Mouse (Mus musculus): ENCODE results near the gene Spint2. TPM values are rescaled to one million over a fixed set of nuclear protein-coding genes. Genes with fewer than 3 reads are reported as not detected.
A peak's percentile ranks its signal among the peaks of the same experiment; 100 is the strongest.

The Spint2 gene
- polyA plus RNA-seq, 1 experiment, result 3.9 TPM

GRCm38 (mm10) chr7:29276715-29277114 lies 5.0 kb downstream of the Spint2 start:
- Histone ChIP-seq H3K27ac (replicated peaks; ENCODE audit: low read depth, low read length) (peak overlapping the region; percentile 56; the same call in 1 of the 2 replicates), H3K4me1 (ENCODE audit: control insufficient read depth, insufficient read depth, insufficient read length, low read length) (no peaks in the 10 kb centered on the region; the same call in 1 of the 2 replicates), H3K4me3 (ENCODE audit: insufficient read depth, low read depth, low read length) (no peak overlapping the region)

GRCm38 (mm10) chr7:29271687-29272465 lies 9.8 kb downstream of the Spint2 start:
- no peaks in the 10 kb centered on the region; the same call in 1 of the 2 replicates for H3K4me1 ChIP-seq (ENCODE audit: control insufficient read depth, insufficient read depth, insufficient read length, low read length)
- H3K4me3 ChIP-seq (ENCODE audit: insufficient read depth, low read depth, low read length), result no peak overlapping the region
- no peak overlapping the region for H3K27ac ChIP-seq (replicated peaks; ENCODE audit: low read depth, low read length)

GRCm38 (mm10) chr7:29270445-29270844 lies 11.3 kb downstream of the Spint2 start:
- no peak overlapping the region for H3K4me3 ChIP-seq (ENCODE audit: insufficient read depth, low read depth, low read length)

GRCm38 (mm10) chr7:29266931-29267330 lies 14.8 kb downstream of the Spint2 start:
- no peak overlapping the region for H3K4me3 ChIP-seq (ENCODE audit: insufficient read depth, low read depth, low read length)
- no peak overlapping the region for H3K27ac ChIP-seq (replicated peaks; ENCODE audit: low read depth, low read length)
- H3K4me1 ChIP-seq (ENCODE audit: control insufficient read depth, insufficient read depth, insufficient read length, low read length), result no peaks in the 10 kb centered on the region; the same call in 1 of the 2 replicates

More at GRCm38 (mm10) chr7:29270445-29270844, 11.3 kb downstream of the Spint2 start:
- Histone ChIP-seq H3K4me1 (ENCODE audit: control insufficient read depth, insufficient read depth, insufficient read length, low read length) (no peaks in the 10 kb centered on the region; the same call in 1 of the 2 replicates), H3K27ac (replicated peaks; ENCODE audit: low read depth, low read length) (no peak overlapping the region)

DNA sequence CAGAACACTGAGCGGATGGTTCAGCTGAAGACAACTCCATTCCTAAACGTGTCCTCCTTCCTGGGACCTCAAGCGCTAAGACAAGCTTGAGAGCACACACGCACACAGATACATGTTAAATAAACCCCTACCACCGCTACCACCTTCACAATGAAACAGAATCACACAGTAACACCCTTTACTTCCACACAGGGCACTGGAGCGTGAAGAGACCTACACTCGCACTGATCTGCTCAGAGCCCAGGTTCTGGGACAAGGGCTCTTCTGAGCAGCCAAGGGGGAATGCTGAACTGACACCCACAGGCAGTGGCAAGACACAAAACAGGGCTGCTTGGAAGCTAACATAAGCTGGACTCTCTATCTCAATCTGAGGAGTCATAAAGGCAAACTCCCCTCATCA lies 16.1 kb downstream of the Spint2 start:
- Histone ChIP-seq H3K4me3 (ENCODE audit: insufficient read depth, low read depth, low read length) (no peak overlapping the region), H3K27ac (replicated peaks; ENCODE audit: low read depth, low read length) (no peak overlapping the region), H3K4me1 (ENCODE audit: control insufficient read depth, insufficient read depth, insufficient read length, low read length) (no peaks in the 10 kb centered on the region)

DNA sequence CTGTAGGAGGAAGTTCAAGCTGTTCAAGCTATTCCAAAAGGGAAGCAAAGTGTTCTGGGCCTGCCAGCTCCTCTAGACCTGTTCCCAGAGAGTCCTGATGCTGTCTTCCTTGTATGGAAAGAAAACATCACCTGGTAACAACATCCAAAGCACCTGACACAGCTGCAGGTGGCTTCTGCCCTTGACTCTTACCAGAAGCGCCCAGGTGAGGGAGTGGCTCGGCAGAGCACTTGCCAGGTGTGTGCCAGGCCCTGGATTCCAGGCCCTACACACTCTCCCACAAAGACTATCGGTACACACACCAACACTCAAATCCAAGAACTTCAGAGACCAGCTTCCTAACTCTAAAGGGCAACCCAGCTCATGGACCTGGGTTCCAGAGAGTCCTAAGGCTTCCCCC lies 17.9 kb downstream of the Spint2 start:
- Histone ChIP-seq H3K4me1 (ENCODE audit: control insufficient read depth, insufficient read depth, insufficient read length, low read length) (no peaks in the 10 kb centered on the region), H3K4me3 (ENCODE audit: insufficient read depth, low read depth, low read length) (no peak overlapping the region), H3K27ac (replicated peaks; ENCODE audit: low read depth, low read length) (no peak overlapping the region)

- no peak overlapping the region for H3K27ac ChIP-seq (replicated peaks; ENCODE audit: low read depth, low read length)
- no peaks in the 10 kb centered on the region for H3K4me1 ChIP-seq (ENCODE audit: control insufficient read depth, insufficient read depth, insufficient read length, low read length)
- H3K4me3 ChIP-seq (ENCODE audit: insufficient read depth, low read depth, low read length), result no peak overlapping the region
These were observed 19.6 kb downstream of the Spint2 start for GRCm38 (mm10) chr7:29262151-29262550.

DNA sequence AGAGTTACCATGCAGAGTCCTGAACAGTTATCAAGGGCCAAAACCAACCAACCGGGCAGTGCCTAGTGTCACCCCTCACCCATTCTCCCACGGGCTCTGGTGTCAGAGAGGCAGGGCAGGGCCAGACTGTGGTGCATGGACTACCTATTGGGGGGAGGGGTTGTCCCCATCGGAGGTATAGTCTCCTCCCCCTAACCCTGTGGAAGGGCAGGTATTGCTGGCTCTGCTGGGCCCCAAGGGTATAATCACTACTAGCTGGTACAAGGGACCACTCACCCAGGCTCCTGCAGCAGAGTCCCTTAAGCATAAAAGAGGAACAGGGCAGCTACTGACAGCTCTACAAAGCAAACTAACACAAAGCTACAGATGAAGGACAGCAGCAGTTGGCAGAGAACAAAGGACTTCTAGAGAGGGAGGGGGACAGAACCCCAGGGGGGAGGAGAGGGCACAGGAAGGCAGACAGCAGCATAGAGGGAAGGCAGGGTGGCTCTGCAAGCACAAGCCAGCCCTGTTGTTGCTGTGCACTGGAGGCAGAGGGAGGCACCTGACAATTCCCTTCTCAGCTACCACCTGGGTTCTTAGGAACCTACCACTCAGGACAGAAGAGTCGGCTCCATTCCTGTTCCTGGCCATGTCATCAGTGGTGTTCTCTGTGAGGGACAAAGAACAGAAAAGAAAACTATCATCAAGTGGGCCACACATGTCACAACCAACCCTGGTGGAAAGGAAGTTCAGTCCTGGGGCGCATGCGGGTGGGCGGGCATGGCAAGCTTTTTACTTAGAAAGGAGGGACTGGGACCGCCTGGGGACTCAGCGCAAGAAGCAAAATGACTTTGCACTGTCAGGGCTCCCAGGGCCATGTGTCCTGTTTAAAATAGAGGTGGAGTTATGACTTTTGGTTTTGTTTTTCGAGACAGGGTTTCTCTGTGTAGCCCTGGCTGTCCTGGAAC lies 21.7 kb downstream of the Spint2 start:
- H3K4me1 ChIP-seq (ENCODE audit: control insufficient read depth, insufficient read depth, insufficient read length, low read length), result no peaks in the 10 kb centered on the region
- no peak overlapping the region for H3K27ac ChIP-seq (replicated peaks; ENCODE audit: low read depth, low read length)
- no peak overlapping the region for H3K4me3 ChIP-seq (ENCODE audit: insufficient read depth, low read depth, low read length)

GRCm38 (mm10) chr7:29257368-29257767 lies 24.3 kb downstream of the Spint2 start:
- no peaks in the 10 kb centered on the region for H3K4me1 ChIP-seq (ENCODE audit: control insufficient read depth, insufficient read depth, insufficient read length, low read length)
- H3K4me3 ChIP-seq (ENCODE audit: insufficient read depth, low read depth, low read length), result no peak overlapping the region
- no peak overlapping the region for H3K27ac ChIP-seq (replicated peaks; ENCODE audit: low read depth, low read length)

DNA sequence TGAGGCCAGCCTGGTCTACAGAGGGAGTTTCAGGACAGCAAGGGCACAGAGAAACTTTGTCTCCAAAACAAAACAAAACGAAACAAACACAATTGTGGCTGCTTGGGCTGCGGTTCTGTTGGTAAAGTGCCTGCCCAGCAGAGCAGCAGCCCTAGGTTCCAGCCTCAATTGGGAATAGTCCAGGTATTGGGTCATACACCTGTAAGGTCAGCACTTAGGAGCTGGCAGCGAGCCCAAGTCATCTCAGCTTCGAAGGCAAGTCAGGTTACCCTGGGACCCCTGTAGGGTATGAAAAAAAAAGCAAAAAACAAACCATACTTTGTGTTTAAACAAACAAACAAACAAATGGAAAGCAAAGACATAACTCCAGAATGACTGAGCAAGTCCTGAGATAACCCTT lies 25.8 kb downstream of the Spint2 start:
- Histone ChIP-seq H3K4me1 (ENCODE audit: control insufficient read depth, insufficient read depth, insufficient read length, low read length) (no peaks in the 10 kb centered on the region), H3K27ac (replicated peaks; ENCODE audit: low read depth, low read length) (no peak overlapping the region), H3K4me3 (ENCODE audit: insufficient read depth, low read depth, low read length) (no peak overlapping the region)

DNA sequence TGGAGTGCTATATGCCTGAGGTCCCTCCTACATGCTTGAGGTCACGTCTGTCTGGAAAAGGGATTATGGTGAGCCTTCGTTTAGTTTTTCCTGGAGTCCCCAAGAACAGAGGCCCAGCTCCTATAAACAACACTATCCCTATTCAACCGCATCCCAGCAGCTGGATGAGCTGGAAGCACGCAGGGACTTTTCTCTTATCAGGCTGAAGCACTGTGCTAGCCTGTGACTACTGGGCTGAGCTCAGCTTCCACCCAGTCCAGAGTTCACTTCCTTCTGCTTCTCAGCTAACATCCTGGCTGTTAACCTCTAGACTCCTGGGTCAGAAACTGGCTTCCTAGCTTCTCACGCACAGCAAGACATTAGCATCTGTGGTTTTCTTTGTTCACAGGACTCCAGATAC lies 27.9 kb downstream of the Spint2 start:
- Histone ChIP-seq H3K4me1 (ENCODE audit: control insufficient read depth, insufficient read depth, insufficient read length, low read length) (no peaks in the 10 kb centered on the region), H3K27ac (replicated peaks; ENCODE audit: low read depth, low read length) (peak overlapping the region; percentile 70), H3K4me3 (ENCODE audit: insufficient read depth, low read depth, low read length) (no peak overlapping the region)

- no peak overlapping the region for H3K27ac ChIP-seq (replicated peaks; ENCODE audit: low read depth, low read length)
These were observed 30.5 kb downstream of the Spint2 start for GRCm38 (mm10) chr7:29251166-29251565.

DNA sequence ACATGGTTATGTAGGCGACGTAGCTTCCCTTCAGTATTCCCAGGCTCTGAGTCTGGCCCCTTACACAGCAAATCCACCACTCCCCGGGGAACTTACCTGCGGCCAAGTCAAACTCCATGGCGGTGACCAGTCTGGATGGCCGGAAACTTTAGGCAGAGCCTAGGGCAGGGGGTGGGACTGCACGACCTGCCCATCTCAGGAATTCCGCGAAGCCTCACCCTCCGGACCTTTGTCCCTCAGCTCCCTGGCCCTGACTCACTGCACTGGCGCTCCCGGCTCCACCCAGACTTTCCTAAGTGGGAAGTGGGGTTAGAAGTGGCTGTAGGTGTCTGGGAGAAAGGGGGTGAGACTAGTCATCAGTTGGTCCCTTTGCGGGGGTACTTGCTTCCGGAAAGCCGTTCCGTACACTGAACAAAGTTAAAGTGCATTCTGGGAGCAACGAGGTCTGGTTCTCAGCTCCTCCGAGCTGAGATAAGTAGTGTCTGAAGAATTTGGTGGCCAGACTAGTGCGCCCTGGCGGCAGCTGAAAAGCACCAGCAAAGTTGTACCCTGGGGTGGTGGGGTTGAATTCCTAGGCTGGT lies 33.4 kb downstream of the Spint2 start, which contains the start of gene 2200002D01Rik:
TSS of gene 2200002D01Rik (minus strand) at position 206 of the 581 bp plus-strand sequence.
- peak within 1 kb of the TSS; percentile 51 for H3K27ac ChIP-seq (replicated peaks; ENCODE audit: low read depth, low read length)
- H3K4me1 ChIP-seq (ENCODE audit: control insufficient read depth, insufficient read depth, insufficient read length, low read length), result no peaks in the 10 kb centered on the region
- H3K4me3 ChIP-seq (ENCODE audit: insufficient read depth, low read depth, low read length), result peak within 1 kb of the TSS; percentile 47

More at GRCm38 (mm10) chr7:29251166-29251565, 30.5 kb downstream of the Spint2 start:
- H3K4me1 ChIP-seq (ENCODE audit: control insufficient read depth, insufficient read depth, insufficient read length, low read length), result no peaks in the 10 kb centered on the region
- no peak overlapping the region for H3K4me3 ChIP-seq (ENCODE audit: insufficient read depth, low read depth, low read length)

DNA sequence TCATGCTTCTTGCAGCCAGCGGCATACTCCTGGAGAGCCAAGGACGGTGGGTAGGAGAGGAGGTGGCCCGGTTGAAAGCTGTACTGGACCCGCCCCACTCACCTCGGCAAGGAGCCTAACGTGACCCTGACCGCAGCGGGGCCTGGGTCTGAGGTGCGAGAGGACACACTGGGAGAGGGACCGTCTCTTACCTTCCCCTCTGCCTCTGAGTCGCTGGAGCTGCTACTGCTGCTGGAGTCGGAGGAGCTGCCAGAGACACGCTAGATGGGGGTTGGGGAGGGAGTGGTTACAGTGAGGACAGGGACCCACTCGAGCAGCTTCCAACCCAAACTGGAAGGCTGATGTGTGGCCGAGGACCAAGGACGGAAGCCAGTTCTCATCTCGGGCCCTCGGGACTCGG lies 34.0 kb downstream of the Spint2 start:
- peak overlapping the region; percentile 51 for H3K27ac ChIP-seq (replicated peaks; ENCODE audit: low read depth, low read length)
- H3K4me1 ChIP-seq (ENCODE audit: control insufficient read depth, insufficient read depth, insufficient read length, low read length), result no peaks in the 10 kb centered on the region
- peak overlapping the region; percentile 47 for H3K4me3 ChIP-seq (ENCODE audit: insufficient read depth, low read depth, low read length)

DNA sequence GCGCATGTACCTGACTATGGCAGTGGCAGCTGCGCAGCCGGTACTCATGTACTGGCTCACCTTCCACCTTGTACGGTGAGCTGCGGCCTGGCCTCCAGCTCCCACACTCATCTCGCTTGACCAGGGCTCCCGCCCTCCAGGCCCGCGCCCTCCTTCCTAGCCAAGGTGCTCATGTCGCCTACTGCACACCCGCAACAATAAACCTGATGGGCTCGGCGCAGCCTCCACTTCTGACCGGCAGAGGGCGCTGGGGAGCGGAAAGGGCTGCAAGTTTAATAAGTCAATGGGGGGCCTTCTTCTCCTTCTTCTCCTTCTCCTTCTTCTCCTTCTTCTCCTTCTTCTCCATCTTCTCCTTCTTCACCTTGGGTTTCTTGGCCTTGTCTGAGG lies 34.4 kb downstream of the Spint2 start:
- no peaks in the 10 kb centered on the region for H3K4me1 ChIP-seq (ENCODE audit: control insufficient read depth, insufficient read depth, insufficient read length, low read length)
- H3K4me3 ChIP-seq (ENCODE audit: insufficient read depth, low read depth, low read length), result peak overlapping the region; percentile 47
- 0 out of 2 replicates have a peak overlapping the region, but pooled peaks have one; percentile 51 for H3K27ac ChIP-seq (replicated peaks; ENCODE audit: low read depth, low read length)
